Mouse (Mus musculus) midbrain, embryonic 12.5 days (tissue): Measurements from ENCODE around the gene Gpx5. TPM values are rescaled to one million over a fixed set of nuclear protein-coding genes. Genes with fewer than 3 reads are reported as not detected.
"Not testable (repeated sequence)": the region's sequence is repeated elsewhere in the genome, so short reads cannot be mapped to it uniquely, and the experiment has no call there.

Experiments used
- ATAC-seq: fragments of 200-750 bp; cut with Nextera tagmentation; 2 replicates; pipeline ENCODE4 v1.8.0; 2017; ENCODE audit warnings: low read depth, moderate TSS enrichment, moderate library complexity; ENCODE audit not compliant: low FRiP score
- H3K27ac ChIP-seq: fragments of 300-500 bp; sonication (generic); replicated peaks from 2 replicates; pipeline ENCODE4 v1.5.1; 2016; ENCODE audit warnings: mild to moderate bottlenecking
- H3K27me3 ChIP-seq: fragments of 300-500 bp; sonication (generic); 2 replicates; pipeline ENCODE4 v1.6.1; 2016; ENCODE audit warnings: mild to moderate bottlenecking
- H3K36me3 ChIP-seq: fragments of 300-500 bp; sonication (generic); 2 replicates; pipeline ENCODE4 v1.6.1; 2016
- H3K4me1 ChIP-seq: fragments of 300-500 bp; sonication (generic); 2 replicates; pipeline ENCODE4 v1.6.1; 2016
- H3K4me2 ChIP-seq: fragments of 300-500 bp; sonication (generic); replicated peaks from 2 replicates; pipeline ENCODE4 v1.6.1; 2016; ENCODE audit warnings: mild to moderate bottlenecking, moderate library complexity
- H3K4me3 ChIP-seq: fragments of 300-500 bp; sonication (generic); 2 replicates; pipeline ENCODE4 v1.5.1; 2016; ENCODE audit warnings: mild to moderate bottlenecking
- H3K9ac ChIP-seq: fragments of 300-500 bp; sonication (generic); replicated peaks from 2 replicates; pipeline ENCODE4 v1.6.1; 2016; ENCODE audit warnings: mild to moderate bottlenecking, moderate library complexity
- H3K9me3 ChIP-seq: fragments of 300-500 bp; sonication (generic); 2 replicates; pipeline ENCODE4 v1.6.1; 2016; ENCODE audit warnings: mild to moderate bottlenecking
- whole genome bisulfite sequencing: fragments of 180-500 bp; shearing (Covaris S2); methylation state at CpG from one replicate; pipeline ENCODE4 v1.1.7; 2016; 5-methylcytosine and 5-hydroxymethylcytosine counted together
- polyA plus RNA-seq: library from polyadenylated mRNA; unstranded; fragments of >200 nt; fragmentation: Nextera tagmentation; extraction: Ambion mirVana; gene quantifications from 2 replicates; pipeline ENCODE4 v1.2.1, GENCODE M21; 2016

Gene Gpx5
- polyA plus RNA-seq, 1 experiment from 2014 or later: not detected

- H3K27ac ChIP-seq, H3K9me3 ChIP-seq, H3K4me1 ChIP-seq, H3K4me2 ChIP-seq, H3K4me3 ChIP-seq, H3K36me3 ChIP-seq, ATAC-seq, H3K9ac ChIP-seq: not testable (repeated sequence)
- H3K27me3 ChIP-seq: peaks cover 24% of the 10 kb centered on the region
- 40% methylated on average over 1 of the region's 1 CpGs for WGBS
Measured at GRCm38 (mm10) chr13:21244967-21245366, 47.6 kb downstream of the Gpx5 start.

- Histone ChIP-seq H3K27ac (no peak overlapping the region), H3K4me3 (no peak overlapping the region), H3K4me2 (no peak overlapping the region), H3K27me3 (peaks cover 24% of the 10 kb centered on the region), H3K9me3 (no peaks in the 10 kb centered on the region), H3K4me1 (peaks cover 4% of the 10 kb centered on the region; the same call in 1 of the 2 replicates), H3K36me3 (no peaks in the 10 kb centered on the region), H3K9ac (no peak overlapping the region)
- ATAC-seq: no peak
- 90% methylated on average over 5 of the region's 5 CpGs for WGBS
Measured at GRCm38 (mm10) chr13:21244089-21244488, 48.4 kb downstream of the Gpx5 start.

GRCm38 (mm10) chr13:21243196-21243595 is 49.3 kb downstream of the Gpx5 start:
- H3K4me3 ChIP-seq: no peak overlapping the region
- H3K27ac ChIP-seq: no peak overlapping the region
- H3K9ac ChIP-seq: no peak overlapping the region
- 27% methylated on average over 13 of the region's 13 CpGs for WGBS
- ATAC-seq: no peak
- H3K27me3 ChIP-seq: peaks cover 24% of the 10 kb centered on the region
- H3K4me1 ChIP-seq: peaks cover 4% of the 10 kb centered on the region; the same call in 1 of the 2 replicates
- H3K9me3 ChIP-seq: no peaks in the 10 kb centered on the region
- peak overlapping the region; percentile 35 for H3K4me2 ChIP-seq
- H3K36me3 ChIP-seq: no peaks in the 10 kb centered on the region

- 6% methylated on average over 16 of the region's 16 CpGs for WGBS
- Histone ChIP-seq H3K36me3 (no peaks in the 10 kb centered on the region), H3K27ac (no peak overlapping the region), H3K4me2 (peak overlapping the region; percentile 35), H3K9me3 (no peaks in the 10 kb centered on the region), H3K4me1 (peaks cover 4% of the 10 kb centered on the region; the same call in 1 of the 2 replicates), H3K9ac (no peak overlapping the region), H3K27me3 (peaks cover 24% of the 10 kb centered on the region), H3K4me3 (no peak overlapping the region)
- no peak for ATAC-seq
Measured at GRCm38 (mm10) chr13:21242408-21243125, 50.0 kb downstream of the Gpx5 start.

GRCm38 (mm10) chr13:21240788-21241187 is 51.7 kb downstream of the Gpx5 start:
- no peak overlapping the region for H3K9ac ChIP-seq
- H3K4me2 ChIP-seq: no peak overlapping the region
- H3K27me3 ChIP-seq: peaks cover 24% of the 10 kb centered on the region
- H3K9me3 ChIP-seq: no peaks in the 10 kb centered on the region
- H3K36me3 ChIP-seq: no peaks in the 10 kb centered on the region
- no peak overlapping the region for H3K4me3 ChIP-seq
- H3K27ac ChIP-seq: no peak overlapping the region
- H3K4me1 ChIP-seq: peaks cover 4% of the 10 kb centered on the region; the same call in 1 of the 2 replicates
- no peak for ATAC-seq
- 11% methylated on average over 7 of the region's 7 CpGs for WGBS

GRCm38 (mm10) chr13:21237161-21237560 is 55.4 kb downstream of the Gpx5 start:
- Histone ChIP-seq H3K36me3 (no peaks in the 10 kb centered on the region), H3K4me2 (no peak overlapping the region), H3K4me1 (no peaks in the 10 kb centered on the region), H3K4me3 (no peak overlapping the region), H3K9me3 (no peaks in the 10 kb centered on the region), H3K27ac (no peak overlapping the region), H3K27me3 (peaks cover 7% of the 10 kb centered on the region), H3K9ac (no peak overlapping the region)
- 75% methylated on average over 6 of the region's 6 CpGs for WGBS
- ATAC-seq: no peak

GRCm38 (mm10) chr13:21236714-21237113 is 55.8 kb downstream of the Gpx5 start:
- H3K9ac ChIP-seq: no peak overlapping the region
- no peak overlapping the region for H3K27ac ChIP-seq
- H3K4me3 ChIP-seq: no peak overlapping the region
- WGBS: 64% methylated on average over 2 of the region's 2 CpGs
- no peak overlapping the region for H3K4me2 ChIP-seq
- H3K9me3 ChIP-seq: no peaks in the 10 kb centered on the region
- H3K27me3 ChIP-seq: peaks cover 7% of the 10 kb centered on the region; the same call in 1 of the 2 replicates
- H3K4me1 ChIP-seq: no peaks in the 10 kb centered on the region
- ATAC-seq: no peak
- H3K36me3 ChIP-seq: no peaks in the 10 kb centered on the region

Other genes with a start within 250 kb of the Gpx5 start
- not detected in 2 replicates for gene Olfr1370, start 217.8 kb downstream of the Gpx5 start, polyA plus RNA-seq
- 0.06 and 0.07 TPM in 2 replicates for gene Olfr1369-ps1, start 181.2 kb downstream of the Gpx5 start, polyA plus RNA-seq
- gene Olfr263, start 163.1 kb downstream of the Gpx5 start, polyA plus RNA-seq: not detected in 2 replicates
- not detected in 2 replicates for gene Olfr1368, start 146.9 kb downstream of the Gpx5 start, polyA plus RNA-seq
- gene Trim27, start 113.3 kb downstream of the Gpx5 start, polyA plus RNA-seq: 132 and 140 TPM in 2 replicates
- not detected in 2 replicates for gene Gpx6, start 19.4 kb upstream of the Gpx5 start, polyA plus RNA-seq
- gene Olfr1367, start 54.2 kb upstream of the Gpx5 start, polyA plus RNA-seq: not detected in 2 replicates
- gene Zscan12, start 70.1 kb upstream of the Gpx5 start, polyA plus RNA-seq: 20.3 and 20.7 TPM in 2 replicates
- gene Zkscan3, start 110.0 kb upstream of the Gpx5 start, polyA plus RNA-seq: 99.0 and 100 TPM in 2 replicates
- 5.1 and 6.8 TPM in 2 replicates for gene Pgbd1, start 148.3 kb upstream of the Gpx5 start, polyA plus RNA-seq
- gene Zscan26, start 161.0 kb upstream of the Gpx5 start, polyA plus RNA-seq: 24.4 and 24.6 TPM in 2 replicates
- gene Nkapl, start 175.8 kb upstream of the Gpx5 start, polyA plus RNA-seq: 2.5 and 2.9 TPM in 2 replicates
- 6.8 and 7.4 TPM in 2 replicates for gene Zkscan4, start 186.2 kb upstream of the Gpx5 start, polyA plus RNA-seq
- not detected in 2 replicates for gene Gm10065, start 186.7 kb upstream of the Gpx5 start, polyA plus RNA-seq
- 0.30 and 0.47 TPM in 2 replicates for gene AK157302, start 202.5 kb upstream of the Gpx5 start, polyA plus RNA-seq
- 3.2 and 4.4 TPM in 2 replicates for gene Gm11273, start 208.7 kb upstream of the Gpx5 start, polyA plus RNA-seq
- gene Zkscan8, start 238.4 kb upstream of the Gpx5 start, polyA plus RNA-seq: 8.9 and 9.2 TPM in 2 replicates